Mouse (Mus musculus) olfactory bulb, adult 2 months (tissue): ENCODE results near the gene Tstd2. TPM values are rescaled to one million over a fixed set of nuclear protein-coding genes. Genes with fewer than 3 reads are reported as not detected.

Experiments
- H3K27ac ChIP-seq: fragments of 200-500 bp; 2 replicates; pipeline ENCODE4 v1.5.1; 2012; ENCODE audit warnings: low read depth, low read length; ENCODE audit not compliant: insufficient read depth
- H3K4me1 ChIP-seq: fragments of 200-500 bp; 2 replicates; pipeline ENCODE4 v1.6.1; 2012; ENCODE audit warnings: low read length; ENCODE audit not compliant: control insufficient read depth, insufficient read depth
- H3K4me3 ChIP-seq: fragments of 200-500 bp; 2 replicates; pipeline ENCODE4 v1.5.1; 2012; ENCODE audit warnings: mild to moderate bottlenecking, low read depth, low read length, moderate library complexity; ENCODE audit not compliant: insufficient read depth
- CTCF ChIP-seq: fragments of 200-500 bp; IDR thresholded peaks from 2 replicates; pipeline ENCODE4 v1.5.1; 2012; ENCODE audit warnings: low read depth, mild to moderate bottlenecking, low read length, moderate library complexity; ENCODE audit not compliant: insufficient read depth
- POLR2A ChIP-seq: fragments of 200-500 bp; IDR thresholded peaks from 2 replicates; pipeline ENCODE4 v1.6.1; 2012; ENCODE audit warnings: mild to moderate bottlenecking, low read depth, low read length, moderate library complexity; ENCODE audit not compliant: insufficient read depth
- WGBS: fragments of 180-500 bp; shearing (Covaris S2); methylation state at CpG from one replicate; pipeline ENCODE4 v1.1.7; 2018; 5-methylcytosine and 5-hydroxymethylcytosine counted together
- polyA plus RNA-seq: library from polyadenylated mRNA; stranded (reverse); fragments of >200 nt; gene quantifications from 2 replicates; pipeline ENCODE4 v1.2.4, GENCODE M21; 2012; ENCODE audit warnings: low replicate concordance; ENCODE audit not compliant: missing spikeins, insufficient read depth, insufficient read length

Gene Tstd2
- not detected in 2 replicates for polyA plus RNA-seq

GRCm38 (mm10) chr4:46138287-46139222 lies at the start of gene Tstd2, which contains the start of gene Ncbp1:
Gene Tstd2 (minus strand): TSS chr4:46138694.
Gene Ncbp1 (plus strand): TSS chr4:46138613.
- peak within 1 kb of the TSS; percentile 65 for H3K27ac ChIP-seq
- peak within 1 kb of the TSS; percentile 78 for H3K4me3 ChIP-seq
- under 1% methylated on average over 90 of the region's 90 CpGs for WGBS
- H3K4me1 ChIP-seq, result peaks cover 4% of the 10 kb centered on the region
- no peak for TF ChIP-seq CTCF
- TF ChIP-seq POLR2A, result peak; percentile 49

GRCm38 (mm10) chr4:46186466-46186865 lies 48.0 kb upstream of the Tstd2 start:
- TF ChIP-seq POLR2A, result no peak
- WGBS, result 64% methylated on average over 3 of the region's 3 CpGs
- Histone ChIP-seq H3K4me1 (no peaks in the 10 kb centered on the region), H3K27ac (no peak overlapping the region), H3K4me3 (no peak overlapping the region)

- TF ChIP-seq CTCF (no peak), POLR2A (no peak)
- Histone ChIP-seq H3K4me1 (no peaks in the 10 kb centered on the region), H3K27ac (no peak overlapping the region), H3K4me3 (no peak overlapping the region)
- 68% methylated on average over 9 of the region's 9 CpGs for WGBS
Observed at GRCm38 (mm10) chr4:46185890-46186289, 47.4 kb upstream of the Tstd2 start.

- Histone ChIP-seq H3K4me1 (no peaks in the 10 kb centered on the region), H3K27ac (no peak overlapping the region), H3K4me3 (no peak overlapping the region)
- TF ChIP-seq POLR2A (no peak), CTCF (no peak)
- WGBS, result 72% methylated on average over 8 of the region's 8 CpGs
Observed at GRCm38 (mm10) chr4:46185423-46185822, 46.9 kb upstream of the Tstd2 start.

GRCm38 (mm10) chr4:46182181-46182580 lies 43.7 kb upstream of the Tstd2 start:
- TF ChIP-seq POLR2A (no peak), CTCF (no peak)
- Histone ChIP-seq H3K4me1 (peaks cover 4% of the 10 kb centered on the region; the same call in 1 of the 2 replicates), H3K27ac (no peak overlapping the region), H3K4me3 (no peak overlapping the region)
- 86% methylated on average over 7 of the region's 7 CpGs for WGBS

GRCm38 (mm10) chr4:46181168-46181567 lies 42.7 kb upstream of the Tstd2 start:
- no peak overlapping the region for H3K27ac ChIP-seq
- WGBS, result 75% methylated on average over 6 of the region's 6 CpGs
- TF ChIP-seq POLR2A (no peak), CTCF (no peak)
- H3K4me1 ChIP-seq, result peaks cover 8% of the 10 kb centered on the region; the same call in 1 of the 2 replicates
- no peak overlapping the region for H3K4me3 ChIP-seq

- H3K4me1 ChIP-seq, result peaks cover 8% of the 10 kb centered on the region; the same call in 1 of the 2 replicates
- no peak for TF ChIP-seq POLR2A
- no peak for TF ChIP-seq CTCF
- H3K27ac ChIP-seq, result no peak overlapping the region
- H3K4me3 ChIP-seq, result no peak overlapping the region
- WGBS, result 79% methylated on average over 7 of the region's 7 CpGs
Observed at GRCm38 (mm10) chr4:46177496-46177895, 39.0 kb upstream of the Tstd2 start.

- WGBS, result 33% methylated on average over 5 of the region's 5 CpGs
- TF ChIP-seq CTCF (no peak), POLR2A (no peak)
- no peak overlapping the region for H3K27ac ChIP-seq
Observed at GRCm38 (mm10) chr4:46177018-46177417, 38.5 kb upstream of the Tstd2 start.

GRCm38 (mm10) chr4:46176313-46176712 lies 37.8 kb upstream of the Tstd2 start:
- 79% methylated on average over 4 of the region's 4 CpGs for WGBS
- H3K4me3 ChIP-seq, result no peak overlapping the region
- no peak overlapping the region for H3K27ac ChIP-seq
- TF ChIP-seq CTCF (no peak), POLR2A (no peak)
- peaks cover 8% of the 10 kb centered on the region; the same call in 1 of the 2 replicates for H3K4me1 ChIP-seq

More at GRCm38 (mm10) chr4:46177018-46177417, 38.5 kb upstream of the Tstd2 start:
- Histone ChIP-seq H3K4me3 (no peak overlapping the region), H3K4me1 (peaks cover 8% of the 10 kb centered on the region; the same call in 1 of the 2 replicates)
